Mouse (Mus musculus) inflammation-experienced regulatory T-cells, adult 6 months (primary cell): ENCODE results near the gene S100a5. TPM values are rescaled to one million over a fixed set of nuclear protein-coding genes. Genes with fewer than 3 reads are reported as not detected.

Experiments
- ATAC-seq: one replicate; pipeline ENCODE4 v1.8.0; 2017
- polyA plus RNA-seq, 3 experiments: library from polyadenylated mRNA; unstranded; fragments of 100-300 nt; shearing (Covaris generic); gene quantifications; one replicate each; pipeline ENCODE4 v1.2.1; 2017

S100a5 gene
- polyA plus RNA-seq, 3 experiments from 2014 or later, result not detected

DNA sequence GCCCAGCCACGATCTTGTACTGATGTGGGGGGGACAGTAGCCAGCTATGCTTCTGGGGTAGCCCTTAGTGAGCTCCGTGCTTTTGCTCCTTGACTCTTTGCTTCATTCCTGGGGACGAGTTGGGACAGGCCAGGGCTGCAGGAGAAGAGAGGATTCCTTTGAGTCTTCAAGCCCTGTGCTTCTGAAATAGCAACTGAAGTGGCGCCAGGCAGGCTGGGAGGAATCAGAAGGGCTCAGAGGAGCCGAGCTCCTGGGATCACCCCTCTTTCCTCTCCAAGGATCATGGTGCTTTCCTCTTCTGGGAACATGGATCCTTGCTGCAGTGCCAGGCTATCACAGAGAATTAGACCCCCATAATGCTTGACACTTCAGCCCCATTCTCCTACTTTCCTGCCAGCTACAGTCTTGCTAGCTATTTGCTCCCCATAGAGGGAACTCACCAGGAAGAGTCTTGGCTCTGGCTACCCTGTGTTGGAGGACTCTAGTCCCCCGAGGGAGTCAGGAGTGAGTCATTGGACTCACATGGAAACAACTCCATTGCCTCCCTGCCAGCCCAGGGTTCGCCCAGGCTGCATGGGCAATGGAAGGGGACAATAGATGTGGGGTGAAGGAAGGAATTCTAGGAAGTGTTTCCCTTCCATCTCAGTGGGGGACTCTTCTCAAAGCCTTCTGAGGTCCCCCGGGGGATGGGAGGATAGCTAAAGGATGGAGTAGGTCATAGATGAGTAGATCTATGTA, 7.7 kb upstream of the S100a5 start:
- no peak for ATAC-seq

GRCm38 (mm10) chr3:90601486-90602110, 6.7 kb upstream of the S100a5 start, which contains the start of gene Gm42674:
Gene Gm42674, plus strand, starts transcription at chr3:90601904.
- ATAC-seq, result no peak

- peak; percentile 50 for ATAC-seq
These were observed 4.7 kb upstream of the S100a5 start, which contains the start of gene S100a4 for GRCm38 (mm10) chr3:90603623-90604022. Gene S100a4, plus strand, starts transcription at chr3:90603771.

DNA sequence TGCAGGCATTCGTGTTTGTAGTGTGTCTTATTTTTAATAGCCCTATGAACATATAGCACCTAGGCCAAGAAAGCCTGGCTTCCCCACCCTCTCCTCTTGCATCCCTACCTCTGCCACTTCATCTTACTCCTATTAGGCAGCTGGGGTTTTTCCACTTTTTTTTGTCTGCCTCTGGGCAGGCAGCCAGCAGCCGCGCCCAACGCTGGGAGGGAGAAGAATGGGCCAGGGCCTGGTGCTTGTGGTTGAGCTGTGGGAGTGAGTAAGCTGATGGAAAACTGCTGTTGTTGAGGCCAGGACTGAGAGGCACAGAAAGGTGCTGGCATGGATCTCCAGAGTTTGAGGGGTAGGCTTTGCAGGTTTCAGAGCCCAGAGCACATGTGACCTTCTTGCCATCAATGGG, 3.9 kb upstream of the S100a5 start:
- ATAC-seq, result peak; percentile 26

- peak; percentile 55 for ATAC-seq
These were observed 3.3 kb upstream of the S100a5 start for GRCm38 (mm10) chr3:90605049-90605448.

- ATAC-seq, result no peak
These were observed 2.6 kb upstream of the S100a5 start for GRCm38 (mm10) chr3:90605736-90606135.

GRCm38 (mm10) chr3:90606185-90606584, 2.1 kb upstream of the S100a5 start:
- ATAC-seq, result no peak

DNA sequence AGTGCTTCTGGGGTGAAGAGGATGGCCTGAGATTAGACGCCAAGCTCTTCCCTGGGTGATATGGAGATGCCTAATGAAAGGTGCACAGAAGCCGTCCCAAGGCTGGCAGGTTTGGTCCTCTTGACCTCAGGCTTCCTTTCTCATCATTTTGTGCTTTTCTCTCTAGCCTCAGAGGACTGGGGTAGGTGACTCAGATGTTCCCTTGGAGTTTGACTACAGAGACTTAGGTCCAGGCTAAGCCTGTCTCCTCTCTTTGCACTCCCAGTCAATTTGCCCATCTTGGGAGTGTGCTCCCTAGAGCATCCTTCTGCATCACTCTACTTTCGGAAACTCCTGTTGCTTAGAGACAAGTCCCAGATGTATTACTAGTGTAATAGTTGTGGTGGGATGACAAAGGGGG, 962 bp upstream of the S100a5 start:
- ATAC-seq, result no peak

DNA sequence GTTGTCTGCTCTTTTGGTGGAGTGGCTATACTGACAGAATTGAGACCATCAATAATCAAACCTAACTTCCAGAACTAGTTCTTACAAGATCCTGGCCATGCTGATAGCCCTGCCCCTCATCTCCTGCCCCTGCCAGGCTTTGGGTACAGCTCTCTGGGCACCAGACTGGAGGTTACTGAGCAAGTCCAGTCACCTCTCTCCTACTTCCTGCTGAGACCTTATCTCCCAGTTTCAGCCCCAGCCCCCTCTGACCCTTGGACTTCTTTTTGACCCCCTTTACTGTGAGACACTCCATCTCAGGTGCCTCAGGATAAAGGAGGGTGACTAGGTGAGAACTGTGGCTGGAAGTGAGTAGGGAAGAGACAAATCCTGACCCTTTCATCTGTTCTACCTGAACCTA, 779 bp downstream of the S100a5 start:
- ATAC-seq, result no peak

DNA sequence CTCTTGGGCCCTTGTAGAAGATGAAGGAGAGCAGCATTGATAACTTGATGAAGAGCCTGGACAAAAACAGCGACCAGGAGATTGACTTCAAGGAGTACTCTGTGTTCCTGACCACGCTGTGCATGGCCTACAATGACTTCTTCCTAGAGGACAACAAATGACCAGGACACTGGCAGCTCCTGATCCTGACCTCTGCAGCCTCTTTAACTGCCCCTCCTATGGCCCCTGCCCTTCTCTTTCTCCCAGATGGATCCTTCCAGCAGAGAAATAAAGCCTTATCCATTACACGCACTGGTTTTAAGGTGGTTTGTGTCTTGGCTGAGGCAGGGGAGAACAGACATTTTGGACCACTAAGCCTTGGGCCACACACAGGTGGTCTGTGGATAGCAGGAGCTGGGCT, 3.2 kb downstream of the S100a5 start:
- no peak for ATAC-seq

- peak; percentile 11 for ATAC-seq
These were observed 3.7 kb downstream of the S100a5 start for GRCm38 (mm10) chr3:90612061-90612460.

GRCm38 (mm10) chr3:90612728-90613291, 4.5 kb downstream of the S100a5 start, which contains the start of gene S100a6:
Gene S100a6, plus strand, starts transcription at chr3:90612882.
- ATAC-seq, result peak; percentile 84

DNA sequence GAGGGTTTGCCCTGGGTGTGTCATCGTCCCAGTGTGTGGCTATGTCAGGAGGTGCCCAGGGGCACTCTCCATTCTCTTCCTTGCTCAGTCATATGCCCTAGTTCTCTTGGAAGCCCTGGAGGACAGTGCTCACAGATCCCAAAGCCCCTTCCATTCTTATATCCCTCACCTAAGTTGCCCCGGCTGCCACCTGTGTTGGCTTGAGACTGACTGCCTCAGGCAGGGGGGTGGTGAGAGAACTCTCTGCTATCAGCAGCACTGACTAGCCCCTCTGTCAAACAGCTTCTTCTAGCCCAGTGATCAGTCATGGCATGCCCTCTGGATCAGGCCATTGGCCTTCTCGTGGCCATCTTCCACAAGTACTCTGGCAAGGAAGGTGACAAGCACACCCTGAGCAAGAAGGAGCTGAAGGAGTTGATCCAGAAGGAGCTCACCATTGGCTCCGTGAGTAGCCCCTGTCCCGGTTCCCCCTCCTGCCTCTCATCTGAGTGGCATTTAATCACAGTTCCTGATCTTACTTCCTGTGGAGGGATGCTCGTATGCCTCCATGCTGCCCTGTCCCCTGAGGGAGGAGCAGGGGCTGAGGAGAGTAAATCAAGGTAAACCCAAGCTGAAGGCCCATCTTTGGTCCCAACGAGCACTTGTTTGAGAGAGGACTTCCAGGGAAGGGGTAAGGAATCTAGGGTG, 5.3 kb downstream of the S100a5 start:
- no peak for ATAC-seq

- no peak for ATAC-seq
These were observed 5.8 kb downstream of the S100a5 start for GRCm38 (mm10) chr3:90614148-90614530.

GRCm38 (mm10) chr3:90614611-90615251, 6.4 kb downstream of the S100a5 start:
- no peak for ATAC-seq

GRCm38 (mm10) chr3:90615415-90615814, 7.1 kb downstream of the S100a5 start:
- ATAC-seq, result peak; percentile 83

DNA sequence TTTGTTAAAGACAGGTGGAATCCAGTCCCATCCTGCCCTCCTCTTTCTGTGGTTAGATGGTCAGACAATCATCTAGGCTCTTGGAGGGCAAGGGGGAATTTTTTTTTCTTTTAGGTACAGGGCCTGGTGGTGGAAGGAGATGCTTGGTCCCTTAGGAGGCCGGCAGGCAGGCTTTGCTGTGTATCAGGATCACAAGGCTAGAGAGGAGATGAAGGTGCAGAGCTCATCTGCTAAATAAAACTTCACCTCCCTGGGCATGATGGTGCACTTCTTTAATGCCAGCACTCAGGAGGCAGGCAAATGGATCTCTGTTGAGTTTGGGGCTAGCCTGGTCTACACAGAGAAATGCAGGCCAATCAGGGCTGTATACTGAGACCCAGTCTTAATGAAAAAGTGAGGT, 7.6 kb downstream of the S100a5 start:
- ATAC-seq, result no peak

DNA sequence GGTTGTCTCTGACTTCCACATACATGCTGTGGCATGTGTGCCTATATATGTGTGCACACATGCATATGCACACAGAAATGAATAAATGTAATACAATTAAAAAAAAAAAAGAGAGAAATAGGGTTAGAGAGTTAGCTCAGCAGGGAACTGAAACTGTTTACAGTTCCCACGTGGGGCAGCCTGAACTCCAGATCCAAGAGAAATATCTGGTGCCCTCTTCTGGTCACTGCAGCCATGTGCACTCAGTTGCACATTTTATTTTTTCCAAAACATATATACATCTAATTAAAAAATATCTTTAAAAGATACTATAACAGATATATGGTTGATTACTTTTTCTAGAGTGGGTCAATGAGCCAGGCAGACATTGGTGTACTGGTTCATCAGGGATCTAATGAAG, 9.3 kb downstream of the S100a5 start:
- ATAC-seq, result no peak

- ATAC-seq, result no peak
These were observed 13.2 kb downstream of the S100a5 start for GRCm38 (mm10) chr3:90621552-90621951.

- peak; percentile 83 for ATAC-seq
These were observed 15.2 kb downstream of the S100a5 start for GRCm38 (mm10) chr3:90623435-90624071.

GRCm38 (mm10) chr3:90625496-90625895, 17.2 kb downstream of the S100a5 start:
- no peak for ATAC-seq
